Mouse (Mus musculus): ENCODE data around the gene Fyco1. TPM values are rescaled to one million over a fixed set of nuclear protein-coding genes. Genes with fewer than 3 reads are reported as not detected.
"Not testable (repeated sequence)": the region's sequence is repeated elsewhere in the genome, so short reads cannot be mapped to it uniquely, and the experiment has no call there.

The Fyco1 gene
- polyA plus RNA-seq, 1 experiment from 2014 or later = 13.2 TPM

- WGBS = 90% methylated on average over 7 of the region's 8 CpGs
- not testable (repeated sequence) for H3K27ac ChIP-seq (ENCODE audit: low read depth, low read length); ATAC-seq (ENCODE audit: low FRiP score, low TSS enrichment); H3K4me2 ChIP-seq (replicated peaks; ENCODE audit: low read depth, low read length); H3K9me3 ChIP-seq (ENCODE audit: control insufficient read depth, low read length); H3K27me3 ChIP-seq (ENCODE audit: control insufficient read depth, insufficient read depth, low read length); H3K4me3 ChIP-seq (ENCODE audit: low read length); H3K9ac ChIP-seq (ENCODE audit: low read depth, low read length); H3K36me3 ChIP-seq (ENCODE audit: control insufficient read depth, insufficient read depth, low read length); H3K4me1 ChIP-seq (ENCODE audit: control insufficient read depth, insufficient read depth, low read length)
These were observed 102.0 kb downstream of the Fyco1 start for GRCm38 (mm10) chr9:123749687-123750086.

- Histone ChIP-seq H3K27ac (ENCODE audit: low read depth, low read length) (no peak overlapping the region), H3K4me2 (replicated peaks; ENCODE audit: low read depth, low read length) (no peak overlapping the region), H3K9ac (ENCODE audit: low read depth, low read length) (no peak overlapping the region), H3K36me3 (ENCODE audit: control insufficient read depth, insufficient read depth, low read length) (no peaks in the 10 kb centered on the region), H3K27me3 (ENCODE audit: control insufficient read depth, insufficient read depth, low read length) (no peaks in the 10 kb centered on the region), H3K4me3 (ENCODE audit: low read length) (no peak overlapping the region), H3K9me3 (ENCODE audit: control insufficient read depth, low read length) (no peaks in the 10 kb centered on the region), H3K4me1 (ENCODE audit: control insufficient read depth, insufficient read depth, low read length) (no peaks in the 10 kb centered on the region)
- ATAC-seq (ENCODE audit: low FRiP score, low TSS enrichment) = no peak
- 88% methylated on average over 4 of the region's 4 CpGs for WGBS
These were observed 110.9 kb downstream of the Fyco1 start for GRCm38 (mm10) chr9:123740799-123741198.

Other genes starting within 250 kb of the Fyco1 start
- gene Slc6a20b, start 219.3 kb downstream of the Fyco1 start, polyA plus RNA-seq (2014; fragmentation: Nextera tagmentation; extraction: Ambion mirVana) = 0.32 and 0.41 TPM in 2 replicates
- 0.18 and 0.23 TPM in 2 replicates for gene Ccr9, start 173.5 kb downstream of the Fyco1 start, polyA plus RNA-seq (2014; fragmentation: Nextera tagmentation; extraction: Ambion mirVana)
- 0.10 and 0.88 TPM in 2 replicates for gene Slc6a20a, start 173.0 kb downstream of the Fyco1 start, polyA plus RNA-seq (2014; fragmentation: Nextera tagmentation; extraction: Ambion mirVana)
- gene Lztfl1, start 134.2 kb downstream of the Fyco1 start, polyA plus RNA-seq (2014; fragmentation: Nextera tagmentation; extraction: Ambion mirVana) = 62.0 and 66.9 TPM in 2 replicates
- gene Cxcr6, start 45.4 kb downstream of the Fyco1 start, polyA plus RNA-seq (2014; fragmentation: Nextera tagmentation; extraction: Ambion mirVana) = 0.17 and 0.22 TPM in 2 replicates
- not detected in 2 replicates for gene Xcr1, start 10.1 kb upstream of the Fyco1 start, polyA plus RNA-seq (2014; fragmentation: Nextera tagmentation; extraction: Ambion mirVana)
- 1.8 and 2.9 TPM in 2 replicates for gene Ccr1, start 116.8 kb upstream of the Fyco1 start, polyA plus RNA-seq (2014; fragmentation: Nextera tagmentation; extraction: Ambion mirVana)
- not detected in 2 replicates for gene Ccr1l1, start 126.5 kb upstream of the Fyco1 start, polyA plus RNA-seq (2014; fragmentation: Nextera tagmentation; extraction: Ambion mirVana)
- gene Ccr3, start 170.1 kb upstream of the Fyco1 start, polyA plus RNA-seq (2014; fragmentation: Nextera tagmentation; extraction: Ambion mirVana) = not detected in 2 replicates